Mouse (Mus musculus) MEL (cell line): ENCODE measurements at regions not wholly inside any gene's neighbourhood (a gene's known extent, or its start where the extent isn't known, plus 50 kb on each side); places are given as distances from the start of the nearest gene placed in this dataset.

Experiments
- DNase-seq: peaks from one replicate; pipeline ENCODE4 v3.0.0; 2011; ENCODE audit warnings: low read depth, low spot score
- H3K27ac ChIP-seq: 2 replicates; pipeline ENCODE4 v1.5.1; 2012; ENCODE audit warnings: low read depth, mild to moderate bottlenecking, control low read depth, low read length, moderate library complexity; ENCODE audit not compliant: control insufficient read depth
- H3K27me3 ChIP-seq, 2 experiments: fragments of 150-350 bp in 1 of 2; sonication (generic) in 1 of 2; 2 replicates each; pipeline ENCODE4 v1.6.1; 2012; ENCODE audit warnings: low read length in 2 of 2, mild to moderate bottlenecking in 2 of 2, improper control_type of control experiment in 1 of 2, moderate library complexity in 1 of 2; ENCODE audit not compliant: insufficient read depth in 2 of 2, control insufficient read depth in 1 of 2
- H3K36me3 ChIP-seq, 2 experiments: 2 replicates each; pipeline ENCODE4 v1.6.1; 2012 to 2014; ENCODE audit warnings: low read length in 2 of 2, improper control_type of control experiment in 1 of 2, inconsistent platforms in 1 of 2, mild to moderate bottlenecking in 1 of 2; ENCODE audit not compliant: insufficient read depth in 2 of 2, control insufficient read depth in 1 of 2
- H3K4me1 ChIP-seq, 2 experiments: fragments of 150-350 bp in 1 of 2; sonication (generic) in 1 of 2; 2 replicates each; pipeline ENCODE4 v1.6.1; 2012; ENCODE audit warnings: low read length in 2 of 2, improper control_type of control experiment in 1 of 2, mild to moderate bottlenecking in 1 of 2; ENCODE audit not compliant: insufficient read depth in 2 of 2, control insufficient read depth in 1 of 2
- H3K4me3 ChIP-seq, 2 experiments: fragments of 150-350 bp in 1 of 2; sonication (generic) in 1 of 2; 2 replicates each; pipeline ENCODE4 v1.5.1; 2012; ENCODE audit warnings: low read depth in 2 of 2, low read length in 2 of 2, mild to moderate bottlenecking in 2 of 2, moderate library complexity in 2 of 2, control low read depth in 1 of 2, improper control_type of control experiment in 1 of 2; ENCODE audit not compliant: control insufficient read depth in 1 of 2, insufficient read depth in 1 of 2
- H3K79me2 ChIP-seq: 2 replicates; pipeline ENCODE4 v1.6.1; 2012; ENCODE audit warnings: mild to moderate bottlenecking, low read length, moderate library complexity; ENCODE audit not compliant: control insufficient read depth, poor library complexity, insufficient read depth
- H3K9ac ChIP-seq: 2 replicates; pipeline ENCODE4 v1.6.1; 2012; ENCODE audit warnings: low read depth, mild to moderate bottlenecking, control low read depth, low read length, moderate library complexity; ENCODE audit not compliant: control insufficient read depth, poor library complexity, severe bottlenecking
- H3K9me3 ChIP-seq: fragments of 150-350 bp; sonication (generic); replicated peaks from 2 replicates; pipeline ENCODE4 v1.6.1; 2012; ENCODE audit warnings: mild to moderate bottlenecking, low read length, improper control_type of control experiment, moderate library complexity; ENCODE audit not compliant: insufficient read depth
- E2F4 ChIP-seq: IDR thresholded peaks from 2 replicates; pipeline ENCODE4 v1.6.1; 2011; ENCODE audit warnings: low read depth, low read length, improper control_type of control experiment, borderline replicate concordance
- ELF1 ChIP-seq: IDR thresholded peaks from 2 replicates; pipeline ENCODE4 v1.6.1; 2014; ENCODE audit warnings: low read depth, mild to moderate bottlenecking, inconsistent platforms, low read length, improper control_type of control experiment, moderate library complexity
- EP300 ChIP-seq, 2 experiments: IDR thresholded peaks; 2 replicates each; pipeline ENCODE4 v1.6.1; 2011; ENCODE audit warnings: improper control_type of control experiment in 2 of 2, low read length in 2 of 2, low read depth in 1 of 2, mild to moderate bottlenecking in 1 of 2
- ETS1 ChIP-seq: IDR thresholded peaks from 2 replicates; pipeline ENCODE4 v1.6.1; 2012; ENCODE audit warnings: low read depth, mild to moderate bottlenecking, inconsistent platforms, low read length, improper control_type of control experiment, moderate library complexity
- HCFC1 ChIP-seq: IDR thresholded peaks from 2 replicates; pipeline ENCODE4 v1.6.1; 2012; ENCODE audit warnings: low read depth, mild to moderate bottlenecking, inconsistent platforms, low read length, improper control_type of control experiment, moderate library complexity
- JUND ChIP-seq: IDR thresholded peaks from 2 replicates; pipeline ENCODE4 v1.6.1; 2011; ENCODE audit warnings: low read depth, mild to moderate bottlenecking, improper control_type of control experiment, low read length
- MAFK ChIP-seq: IDR thresholded peaks from 2 replicates; pipeline ENCODE4 v1.6.1; 2011; ENCODE audit warnings: low read depth, mild to moderate bottlenecking, low read length, improper control_type of control experiment, borderline replicate concordance
- MAX ChIP-seq: IDR thresholded peaks from 2 replicates; pipeline ENCODE4 v1.6.1; 2011; ENCODE audit warnings: low read length, improper control_type of control experiment
- MAZ ChIP-seq: IDR thresholded peaks from 2 replicates; pipeline ENCODE4 v1.6.1; 2012; ENCODE audit warnings: low read depth, mild to moderate bottlenecking, inconsistent platforms, low read length, improper control_type of control experiment
- MEF2A ChIP-seq: IDR thresholded peaks from 2 replicates; pipeline ENCODE4 v1.6.1; 2014; ENCODE audit warnings: low read depth, mild to moderate bottlenecking, inconsistent platforms, low read length, improper control_type of control experiment; ENCODE audit not compliant: poor library complexity, insufficient replicate concordance, severe bottlenecking; ENCODE audit errors: extremely low read depth
- MXI1 ChIP-seq: IDR thresholded peaks from 2 replicates; pipeline ENCODE4 v1.6.1; 2011; ENCODE audit warnings: mild to moderate bottlenecking, low read depth, low read length, improper control_type of control experiment
- NELFE ChIP-seq: IDR thresholded peaks from 2 replicates; pipeline ENCODE4 v1.6.1; 2011; ENCODE audit warnings: low read depth, low read length, improper control_type of control experiment
- POLR2AphosphoS2 ChIP-seq: IDR thresholded peaks from 2 replicates; pipeline ENCODE4 v1.6.1; 2011; ENCODE audit warnings: low read length, improper control_type of control experiment
- RAD21 ChIP-seq: IDR thresholded peaks from 2 replicates; pipeline ENCODE4 v1.6.1; 2011; ENCODE audit warnings: mild to moderate bottlenecking, low read depth, low read length, improper control_type of control experiment
- RCOR1 ChIP-seq: IDR thresholded peaks from 2 replicates; pipeline ENCODE4 v1.6.1; 2012; ENCODE audit warnings: low read depth, mild to moderate bottlenecking, inconsistent platforms, low read length, improper control_type of control experiment
- SIN3A ChIP-seq: IDR thresholded peaks from 2 replicates; pipeline ENCODE4 v1.6.1; 2012; ENCODE audit warnings: low read length, improper control_type of control experiment, inconsistent platforms
- TCF12 ChIP-seq: IDR thresholded peaks from 2 replicates; pipeline ENCODE4 v1.6.1; 2014; ENCODE audit warnings: low read depth, mild to moderate bottlenecking, inconsistent platforms, low read length, improper control_type of control experiment, moderate library complexity
- USF1 ChIP-seq: IDR thresholded peaks from 2 replicates; pipeline ENCODE4 v1.6.1; 2014; ENCODE audit warnings: low read depth, mild to moderate bottlenecking, inconsistent platforms, low read length, improper control_type of control experiment, moderate library complexity
- ZC3H11A ChIP-seq: IDR thresholded peaks from 2 replicates; pipeline ENCODE4 v1.6.1; 2012; ENCODE audit warnings: low read depth, mild to moderate bottlenecking, inconsistent platforms, low read length, improper control_type of control experiment
- ZKSCAN1 ChIP-seq: IDR thresholded peaks from 2 replicates; pipeline ENCODE4 v1.6.1; 2012; ENCODE audit warnings: low read depth, mild to moderate bottlenecking, inconsistent platforms, low read length, improper control_type of control experiment, moderate library complexity
- ZNF384 ChIP-seq: IDR thresholded peaks from 2 replicates; pipeline ENCODE4 v1.6.1; 2012; ENCODE audit warnings: low read depth, mild to moderate bottlenecking, inconsistent platforms, low read length, improper control_type of control experiment

DNA sequence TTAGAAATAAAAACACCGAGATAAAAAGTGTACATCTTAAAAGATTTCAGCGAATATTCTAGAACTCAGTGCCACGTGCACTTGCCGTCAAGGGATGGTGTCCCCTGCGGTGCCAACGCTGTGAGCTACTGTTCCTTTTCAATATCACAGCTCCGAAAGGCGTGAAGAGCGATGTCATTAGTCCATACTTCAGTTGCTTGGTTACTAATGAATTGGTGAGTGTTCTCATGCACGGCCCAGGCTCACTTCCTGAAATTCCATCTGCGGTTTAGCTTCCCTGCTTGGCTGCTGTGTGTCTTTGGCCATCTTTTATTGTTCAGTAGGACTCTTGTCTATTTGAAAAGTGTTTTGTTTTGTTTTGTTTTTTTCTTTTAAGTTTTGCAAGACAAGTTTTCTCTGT is 93.2 kb downstream of the Tfap2c start:
- H3K36me3 ChIP-seq = no peaks in the 10 kb centered on the region
- H3K4me3 ChIP-seq = no peak overlapping the region
- H3K27me3 ChIP-seq = no peaks in the 10 kb centered on the region
- DNase-seq = no peak
- H3K9ac ChIP-seq = no peak overlapping the region
- H3K4me1 ChIP-seq = no peaks in the 10 kb centered on the region
- H3K79me2 ChIP-seq = no peaks in the 10 kb centered on the region
- no peak for TF ChIP-seq E2F4
- TF ChIP-seq HCFC1 = no peak
- no peak for TF ChIP-seq MAZ
- no peak for TF ChIP-seq TCF12
- no peak for TF ChIP-seq NELFE
- no peak for TF ChIP-seq RCOR1
- TF ChIP-seq POLR2AphosphoS2 = no peak
- no peak for TF ChIP-seq SIN3A
- TF ChIP-seq MAX = no peak
- TF ChIP-seq RAD21 = no peak
- TF ChIP-seq ETS1 = no peak
- TF ChIP-seq USF1 = no peak
- no peak for TF ChIP-seq ZC3H11A
- no peak for TF ChIP-seq ELF1
- TF ChIP-seq, all 39 proteins: peak for 0
- Histone ChIP-seq H3K27ac (no peak overlapping the region), H3K9me3 (no peaks in the 10 kb centered on the region)

GRCm38 (mm10) chr2:172643860-172644259 is 94.5 kb downstream of the Tfap2c start:
- H3K79me2 ChIP-seq = no peaks in the 10 kb centered on the region
- H3K9me3 ChIP-seq = no peaks in the 10 kb centered on the region
- H3K27me3 ChIP-seq = no peaks in the 10 kb centered on the region
- no peak overlapping the region for H3K27ac ChIP-seq
- H3K4me3 ChIP-seq = no peak overlapping the region
- H3K4me1 ChIP-seq = no peaks in the 10 kb centered on the region
- no peak overlapping the region for H3K9ac ChIP-seq
- H3K36me3 ChIP-seq = no peaks in the 10 kb centered on the region
- DNase-seq = no peak
- TF ChIP-seq ZKSCAN1 (no peak), JUND (no peak), HCFC1 (no peak), MAZ (no peak), MXI1 (no peak), ZNF384 (no peak)

DNA sequence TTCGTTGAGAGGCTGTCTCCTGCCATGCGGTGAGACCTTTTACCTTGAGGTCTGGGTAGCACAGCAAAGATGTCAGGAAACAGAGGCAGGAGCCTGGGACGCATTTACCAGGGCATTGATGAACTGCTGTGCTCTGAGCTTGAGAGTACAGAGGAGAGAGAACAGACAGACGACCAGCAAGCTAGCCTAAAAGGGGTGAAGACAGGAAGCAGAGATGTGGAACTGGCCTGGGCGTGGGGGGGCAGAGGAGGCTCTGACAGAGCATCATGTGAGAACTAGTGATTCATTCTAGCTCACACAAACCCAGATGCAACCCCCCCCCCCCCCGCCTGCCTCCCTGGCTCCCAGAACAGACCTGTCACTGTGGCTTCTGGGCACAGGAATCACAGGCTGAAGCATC is 95.1 kb downstream of the Tfap2c start:
- no peak overlapping the region for H3K4me3 ChIP-seq
- H3K27ac ChIP-seq = no peak overlapping the region
- no peak for DNase-seq
- H3K79me2 ChIP-seq = no peaks in the 10 kb centered on the region
- no peak overlapping the region for H3K9ac ChIP-seq
- no peaks in the 10 kb centered on the region for H3K4me1 ChIP-seq
- H3K9me3 ChIP-seq = no peaks in the 10 kb centered on the region
- no peaks in the 10 kb centered on the region for H3K27me3 ChIP-seq
- TF ChIP-seq RAD21 (no peak), MAFK (no peak), EP300 (IDR thresholded peaks at IDR 0.05; ENCODE audit: low read depth in 1 of 2, low read length in 2 of 2) (no peak), ELF1 (no peak), MEF2A (no peak)
- TF ChIP-seq, all 39 proteins: peak for 0
- H3K36me3 ChIP-seq = no peaks in the 10 kb centered on the region
